Mouse (Mus musculus) sigmoid colon, adult 10 weeks (tissue): ENCODE data around the gene Chat. TPM values are rescaled to one million over a fixed set of nuclear protein-coding genes. Genes with fewer than 3 reads are reported as not detected.

ENCODE experiments used
- polyA plus RNA-seq: library from polyadenylated mRNA; stranded (reverse); fragments of 350-450 nt; fragmentation: Illumina TruSeq; extraction: RNeasy Lipid Tissue Mini Kit (QIAGEN cat#74804); gene quantifications from one replicate; pipeline ENCODE4 v1.2.3, GENCODE M21; 2014; ENCODE audit warnings: low read depth, low replicate concordance

Gene Chat
- 0.16 TPM for polyA plus RNA-seq

GRCm38 (mm10) chr14:32465889-32466288 is at the start of gene Chat:
TSS of gene Chat (minus strand) at chr14:32465989.

GRCm38 (mm10) chr14:32513336-32514032 is 47.7 kb upstream of the Chat start, which contains the start of gene Ercc6:
TSS of gene Ercc6 (plus strand) at chr14:32513521.

GRCm38 (mm10) chr14:32464601-32465505 is 936 bp downstream of the Chat start, which contains the start of gene Slc18a3:
TSS of gene Slc18a3 (minus strand) at chr14:32464850.

GRCm38 (mm10) chr14:32388196-32388595 is 77.6 kb downstream of the Chat start, which contains the start of gene 1700024G13Rik:
TSS of gene 1700024G13Rik (minus strand) at chr14:32388391.

Other genes starting within 250 kb of the Chat start
- gene Ogdhl, start 144.0 kb downstream of the Chat start, polyA plus RNA-seq, result 0.09 TPM
- not detected for gene 1700024G13Rik, start 77.6 kb downstream of the Chat start, polyA plus RNA-seq
- gene Slc18a3, start 1.1 kb downstream of the Chat start, polyA plus RNA-seq, result not detected
- gene Ercc6, start 47.5 kb upstream of the Chat start, polyA plus RNA-seq, result 20.5 TPM
- not detected for gene Prrxl1, start 133.4 kb upstream of the Chat start, polyA plus RNA-seq
- gene 3425401B19Rik, start 219.3 kb upstream of the Chat start, polyA plus RNA-seq, result 0.16 TPM